Mouse (Mus musculus): ENCODE measurements around the gene Trp53tg5.
A peak's percentile ranks its signal among the peaks of the same experiment; 100 is the strongest.

The Trp53tg5 gene

DNA sequence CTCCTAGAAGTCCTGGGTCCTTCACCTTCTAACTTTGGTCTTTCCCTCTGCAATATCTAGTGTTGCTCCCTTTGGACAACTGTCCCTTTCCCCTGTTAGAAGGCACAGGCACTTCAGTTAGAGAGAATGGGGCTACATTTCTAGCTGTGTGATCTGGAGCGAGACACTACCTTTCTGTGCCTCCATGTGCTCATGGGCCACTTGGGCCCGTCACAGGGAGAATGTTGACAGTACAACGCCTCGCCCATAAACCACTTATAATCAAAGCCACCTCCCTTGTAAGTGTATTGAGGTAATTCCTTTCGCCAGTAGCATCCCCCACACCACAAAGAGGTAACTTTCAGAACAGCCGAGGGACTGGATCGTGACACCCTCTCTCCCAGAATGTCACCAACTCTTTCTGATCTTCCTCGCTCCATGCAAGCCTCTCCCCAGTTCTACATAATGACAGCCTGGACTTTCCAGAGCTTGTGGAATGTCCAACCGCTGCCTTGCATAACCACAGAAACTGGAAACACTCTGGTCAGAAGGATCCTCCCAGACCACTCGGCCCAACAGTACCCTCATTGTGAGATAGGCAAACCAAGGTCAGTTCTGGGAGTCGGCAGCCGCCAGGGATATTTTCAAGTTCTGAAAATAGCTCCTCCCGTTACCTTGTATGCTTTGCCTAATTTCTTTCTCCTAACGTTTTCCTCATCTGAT is 24.0 kb downstream of the Trp53tg5 start:
- DNase-seq (ENCODE audit: low spot score in 2 of 2), result no peak

- no peak for DNase-seq (ENCODE audit: low spot score in 2 of 2)
These were observed 24.6 kb downstream of the Trp53tg5 start for GRCm38 (mm10) chr2:164448921-164449320.

DNA sequence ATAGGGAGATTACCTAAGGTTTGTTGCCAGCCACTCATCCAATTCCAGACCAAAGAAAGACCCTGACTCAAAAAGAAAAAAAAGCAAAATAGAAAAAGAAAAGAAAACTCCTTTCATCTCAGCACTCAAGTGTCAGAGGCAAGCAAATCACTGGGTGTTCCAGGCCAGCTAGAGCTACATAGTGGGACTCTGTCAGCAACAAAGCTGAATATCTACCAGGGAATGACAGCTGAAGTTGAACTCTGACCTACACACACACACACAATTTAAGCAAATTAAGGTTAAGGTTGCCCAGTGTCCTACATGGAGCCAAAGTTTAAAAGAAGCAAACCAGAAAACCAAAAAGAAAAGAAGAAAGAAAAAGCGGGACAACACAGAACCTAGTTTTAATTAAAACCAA is 25.4 kb downstream of the Trp53tg5 start:
- DNase-seq (ENCODE audit: low spot score in 2 of 2), result no peak

GRCm38 (mm10) chr2:164446086-164446469 is 27.4 kb downstream of the Trp53tg5 start:
- DNase-seq (ENCODE audit: low spot score in 2 of 2), result no peak

- no peak for DNase-seq (ENCODE audit: low spot score in 2 of 2)
These were observed 28.0 kb downstream of the Trp53tg5 start for GRCm38 (mm10) chr2:164445399-164446085.

DNA sequence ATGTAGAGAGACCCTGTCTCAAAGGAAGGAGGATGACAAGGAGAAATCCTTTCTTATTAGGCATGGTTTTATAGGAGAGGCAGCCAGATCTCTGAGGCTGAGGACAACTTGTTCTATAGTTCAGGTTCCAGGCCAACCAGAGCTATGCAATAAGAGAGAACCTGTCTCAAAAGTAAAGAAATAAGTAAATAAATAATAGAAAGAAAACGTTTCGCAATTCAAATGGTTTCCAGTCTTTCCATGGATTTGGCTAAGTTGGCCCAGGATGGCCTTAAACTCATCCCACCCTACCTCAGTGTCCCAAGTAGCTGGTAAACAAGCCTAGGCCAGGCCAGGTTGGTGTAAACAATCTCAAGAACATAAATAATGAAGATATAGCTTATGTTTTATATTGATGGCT is 28.8 kb downstream of the Trp53tg5 start:
- no peak for DNase-seq (ENCODE audit: low spot score in 2 of 2)

DNA sequence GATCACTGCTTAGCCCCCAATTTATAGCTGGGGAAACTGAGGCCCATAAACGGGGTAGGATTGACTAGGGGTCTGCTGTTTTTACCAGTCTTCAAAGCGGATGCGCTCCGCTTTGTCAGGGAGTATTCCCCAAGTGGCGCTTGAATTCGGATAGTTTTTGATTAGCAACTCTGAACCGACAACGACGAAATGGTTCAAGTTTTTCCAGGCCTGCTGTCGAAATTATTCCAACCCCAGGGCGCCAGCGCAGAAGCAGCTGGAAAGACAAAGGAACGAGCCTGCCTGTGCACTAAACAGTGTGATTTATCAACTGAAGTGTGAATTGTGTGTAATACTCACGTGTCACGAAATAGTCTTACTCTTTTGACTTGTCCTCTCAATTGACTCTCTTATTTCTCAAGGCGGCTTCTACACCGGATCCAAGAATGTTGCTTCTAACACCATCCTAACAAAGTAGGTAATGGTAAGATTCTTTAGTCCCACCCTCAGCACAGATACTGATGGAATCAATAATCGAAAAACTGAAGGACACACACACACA is 30.0 kb downstream of the Trp53tg5 start, which contains the start of gene Sdc4:
TSS of gene Sdc4 (minus strand) at position 428 of the 541 bp plus-strand sequence.
- DNase-seq (ENCODE audit: low spot score in 2 of 2), result no peak

DNA sequence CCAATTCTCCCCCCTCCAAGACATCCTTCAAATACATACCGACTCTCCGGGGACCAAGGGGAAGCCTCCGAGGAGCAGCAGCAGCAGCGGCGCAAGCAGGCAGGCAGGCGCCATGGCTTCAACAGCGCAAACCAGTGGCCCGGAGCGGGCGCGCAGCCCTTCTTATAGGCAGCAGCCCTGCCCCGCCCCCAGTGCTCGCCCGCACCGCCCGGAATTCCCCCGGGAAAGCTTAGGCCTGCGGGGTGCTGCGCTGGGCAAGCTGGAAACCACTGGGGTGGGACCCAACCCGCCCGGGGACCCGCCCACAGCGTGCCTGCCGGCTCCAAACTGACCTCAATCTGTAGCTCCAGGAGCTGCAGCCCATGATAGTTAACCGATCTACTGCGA is 30.5 kb downstream of the Trp53tg5 start:
- peak; percentile 88 to 90 for DNase-seq (ENCODE audit: low spot score in 2 of 2)

- DNase-seq (ENCODE audit: low spot score in 2 of 2), result peak in 1 of 2 experiments; percentile 68
These were observed 31.0 kb downstream of the Trp53tg5 start for GRCm38 (mm10) chr2:164442315-164443050.

GRCm38 (mm10) chr2:164441731-164442130 is 31.8 kb downstream of the Trp53tg5 start:
- DNase-seq (ENCODE audit: low spot score in 2 of 2), result no peak

GRCm38 (mm10) chr2:164441155-164441554 is 32.4 kb downstream of the Trp53tg5 start:
- DNase-seq (ENCODE audit: low spot score in 2 of 2), result no peak

DNA sequence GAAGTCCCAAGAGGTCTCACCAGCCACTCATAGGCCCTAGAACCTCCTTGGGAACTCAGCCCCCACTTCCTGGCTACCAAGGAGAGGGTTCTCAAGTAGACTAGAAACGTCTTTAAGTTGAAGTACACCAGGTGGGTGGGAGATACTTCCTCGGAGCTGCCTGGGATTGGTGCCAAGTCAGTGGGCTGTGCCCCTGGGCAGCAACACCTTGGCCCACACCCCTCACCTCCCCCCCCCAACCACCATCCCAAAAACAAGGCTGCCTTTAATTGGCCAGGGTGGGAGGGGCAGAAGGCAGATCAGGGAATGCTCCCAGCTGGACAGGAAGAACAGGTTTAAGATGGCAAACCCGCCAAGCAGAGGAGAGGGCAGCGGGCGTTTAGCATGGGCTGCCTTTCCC is 33.2 kb downstream of the Trp53tg5 start:
- peak in 1 of 2 experiments; percentile 56 for DNase-seq (ENCODE audit: low spot score in 2 of 2)

DNA sequence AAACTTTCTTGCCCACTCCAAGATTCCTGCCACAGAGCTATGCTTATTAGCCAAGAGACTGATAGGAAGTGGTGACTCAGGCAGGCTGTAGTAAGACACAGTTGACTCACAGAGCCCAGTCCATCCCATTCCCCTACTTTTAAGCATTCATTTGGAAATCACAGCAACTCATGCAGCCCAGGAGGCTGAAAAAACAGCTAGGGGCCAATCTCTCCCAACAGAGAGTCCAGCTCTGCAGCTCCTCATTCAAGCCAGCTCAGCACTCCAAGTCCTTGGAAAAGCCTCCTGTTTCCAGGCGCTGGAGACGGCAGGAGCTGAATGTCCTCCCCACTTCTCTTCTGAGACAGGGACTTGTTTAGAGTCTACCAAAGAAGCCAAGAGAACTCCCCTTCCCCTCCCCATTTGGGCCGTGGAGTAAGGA is 34.5 kb downstream of the Trp53tg5 start:
- no peak for DNase-seq (ENCODE audit: low spot score in 2 of 2)

- DNase-seq (ENCODE audit: low spot score in 2 of 2), result peak in 1 of 2 experiments; percentile 62
These were observed 35.3 kb downstream of the Trp53tg5 start for GRCm38 (mm10) chr2:164438257-164438656.

DNA sequence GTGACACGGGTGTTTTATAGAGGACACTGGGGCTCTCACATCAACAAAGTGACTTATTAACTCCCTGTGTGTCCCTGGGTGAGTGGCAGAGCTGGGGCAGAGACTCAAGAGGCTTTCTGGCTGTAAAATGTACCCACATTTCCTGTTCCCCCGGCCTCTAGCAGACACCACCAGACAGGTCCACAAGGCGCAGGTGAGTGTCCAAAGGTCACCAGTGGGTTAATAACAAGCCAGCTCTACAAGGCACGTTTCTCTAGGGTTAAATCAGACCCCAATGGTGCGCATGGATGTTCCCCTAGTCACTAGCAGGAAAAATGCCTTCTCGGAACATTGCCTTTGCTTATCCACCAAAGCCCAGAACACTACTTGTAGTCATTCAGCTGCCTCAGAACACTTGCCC is 35.8 kb downstream of the Trp53tg5 start:
- DNase-seq (ENCODE audit: low spot score in 2 of 2), result no peak

- DNase-seq (ENCODE audit: low spot score in 2 of 2), result peak in 1 of 2 experiments; percentile 59
These were observed 36.6 kb downstream of the Trp53tg5 start for GRCm38 (mm10) chr2:164436961-164437360.

DNA sequence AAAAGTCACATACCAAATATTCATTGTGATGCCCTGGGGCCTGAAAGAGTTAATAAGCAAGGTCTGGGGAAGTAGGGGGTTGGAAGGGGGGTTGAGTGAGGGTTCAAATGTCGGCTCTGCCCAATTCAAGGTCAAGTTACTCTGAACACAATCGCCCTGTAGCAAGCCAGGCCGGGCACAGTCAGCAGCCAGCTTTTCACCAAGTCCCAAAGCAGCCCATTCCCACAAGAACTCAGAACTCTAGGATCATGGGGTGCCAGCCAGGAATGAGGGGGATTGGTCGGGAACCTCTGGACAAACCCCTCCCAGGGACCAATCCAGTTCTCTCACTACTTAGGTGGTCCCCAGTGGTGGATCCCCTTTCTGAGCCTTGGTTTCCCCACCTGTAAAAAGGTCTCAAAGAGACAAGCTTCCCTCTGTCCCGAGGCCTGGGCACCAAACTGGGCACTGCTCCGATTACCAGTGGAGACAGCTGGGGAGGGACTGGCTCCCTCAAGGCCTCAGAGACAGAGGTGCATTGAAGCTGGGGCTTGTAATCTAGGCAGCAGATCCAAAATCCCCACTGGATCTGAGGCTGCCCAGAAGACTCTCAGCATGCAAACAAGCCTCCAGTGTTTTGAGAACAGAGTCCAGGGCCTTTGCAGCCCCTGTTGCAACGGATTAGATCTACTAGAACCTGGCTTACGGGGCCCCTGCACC is 37.2 kb downstream of the Trp53tg5 start:
- DNase-seq (ENCODE audit: low spot score in 2 of 2), result no peak

DNA sequence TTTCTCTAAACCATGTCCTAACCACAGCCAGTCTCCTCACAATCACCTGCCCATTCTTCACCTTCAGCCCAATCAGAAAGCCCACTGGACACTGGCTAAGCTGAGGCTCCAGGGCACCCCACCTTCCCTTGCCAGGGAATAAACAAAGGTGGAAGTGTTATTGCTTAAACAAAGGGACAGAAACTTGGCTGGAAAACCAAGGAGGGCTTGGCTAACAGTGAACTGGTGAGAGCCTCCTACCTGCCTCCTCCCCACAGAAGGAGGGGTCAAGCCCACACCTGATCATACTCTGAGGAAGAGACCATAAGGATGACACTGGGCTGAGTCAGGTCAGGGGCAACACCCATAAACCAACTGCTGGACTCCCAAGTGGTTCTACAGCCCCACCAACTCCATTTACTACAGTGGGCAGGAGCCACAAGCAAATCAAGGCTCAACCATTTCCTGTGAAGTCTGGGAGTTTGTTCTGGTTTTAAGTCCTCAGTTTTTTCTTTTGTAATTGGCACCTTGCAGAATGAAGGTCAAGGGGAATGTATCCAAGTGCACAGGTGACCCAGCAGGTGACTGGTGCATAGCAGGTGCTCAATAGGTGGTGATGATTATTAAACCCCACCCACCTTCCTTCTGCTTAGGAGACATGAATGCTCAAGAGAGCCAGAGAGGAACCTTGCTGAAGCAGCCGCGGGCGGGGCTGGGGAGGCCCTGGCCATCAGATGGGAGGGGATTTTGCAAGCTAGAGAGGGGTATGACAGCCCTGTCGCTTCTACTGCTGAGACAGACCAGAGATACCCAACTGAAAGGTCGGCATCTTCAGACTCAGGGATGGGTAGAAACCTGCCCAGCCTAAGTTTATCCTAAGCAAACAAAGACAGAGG is 38.1 kb downstream of the Trp53tg5 start:
- no peak for DNase-seq (ENCODE audit: low spot score in 2 of 2)

DNA sequence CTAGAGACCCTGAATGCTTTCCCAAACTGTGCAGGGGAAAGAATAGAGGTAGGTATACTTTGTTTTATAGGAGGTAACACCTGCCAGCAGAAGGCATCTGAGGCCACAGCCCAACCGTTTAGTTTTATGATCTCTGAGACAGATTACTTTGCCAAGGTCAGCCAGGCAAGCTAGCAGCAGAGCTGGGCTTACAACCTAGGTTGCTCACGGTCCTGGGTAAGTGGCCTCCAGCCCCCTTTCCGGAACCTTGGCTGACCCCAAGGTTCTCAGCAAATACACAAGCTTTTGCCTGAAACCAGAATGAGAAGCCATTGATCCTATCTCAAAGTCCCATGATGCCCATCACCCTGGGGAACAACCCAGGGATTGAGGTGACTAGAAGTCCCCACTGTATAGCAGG is 38.8 kb downstream of the Trp53tg5 start:
- DNase-seq (ENCODE audit: low spot score in 2 of 2), result no peak

DNA sequence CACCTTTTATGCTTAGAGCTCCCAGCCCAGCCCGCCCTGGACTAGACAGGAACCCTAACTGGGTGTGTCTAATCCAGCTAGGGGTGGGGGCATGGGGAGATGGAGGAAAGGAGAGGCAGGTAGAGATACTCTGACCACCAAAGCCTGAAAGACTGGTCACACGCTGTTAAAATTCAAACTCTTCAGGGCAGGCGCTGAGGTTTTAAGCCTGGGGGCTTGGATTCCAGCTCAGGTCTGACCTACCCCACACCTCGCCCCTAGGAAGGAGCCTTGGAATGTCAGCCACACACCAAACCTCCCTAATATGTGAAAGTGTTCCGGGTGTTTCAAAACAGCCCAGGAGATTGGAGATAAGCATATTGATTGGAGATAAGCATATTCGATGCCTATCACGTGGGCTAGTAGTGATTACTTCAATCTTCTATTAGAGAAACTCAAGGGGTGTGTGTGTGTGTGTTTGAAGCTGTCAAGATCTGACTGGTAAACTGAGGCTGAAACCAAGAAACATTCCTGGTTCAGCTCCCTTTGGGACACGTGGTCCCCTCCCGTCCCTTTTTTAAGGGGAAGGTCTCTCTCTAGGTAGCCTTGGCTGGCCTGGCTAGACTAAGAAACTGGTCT is 40.1 kb downstream of the Trp53tg5 start:
- DNase-seq (ENCODE audit: low spot score in 2 of 2), result no peak
